Mouse (Mus musculus): ENCODE data around the gene Nom1.

GRCm38 (mm10) chr5:29473551-29474245, 39.2 kb downstream of the Nom1 start:
- TF ChIP-seq CTCF (IDR thresholded peaks at IDR 0.05; ENCODE audit: borderline replicate concordance, extremely low read depth, insufficient read depth, insufficient read length) (no peak), POLR2A (IDR thresholded peaks at IDR 0.05; ENCODE audit: borderline replicate concordance, extremely low read depth, insufficient read depth, insufficient read length, poor library complexity, severe bottlenecking) (no peak)
